Mouse (Mus musculus) cerebellum, adult 2 months (tissue): ENCODE data around the gene Sult2a7. TPM values are rescaled to one million over a fixed set of nuclear protein-coding genes. Genes with fewer than 3 reads are reported as not detected.

ENCODE experiments used
- DNase-seq, 2 experiments: peaks; one replicate each; pipeline ENCODE4 v3.0.0; 2021
- H3K27ac ChIP-seq: fragments of 200-500 bp; 2 replicates; pipeline ENCODE4 v1.5.1; 2012; ENCODE audit warnings: low read length, control low read depth, inconsistent platforms; ENCODE audit not compliant: insufficient read depth
- H3K27me3 ChIP-seq: fragments of 200-500 bp; 2 replicates; pipeline ENCODE4 v1.6.1; 2012; ENCODE audit warnings: inconsistent platforms, mild to moderate bottlenecking, low read length, moderate library complexity; ENCODE audit not compliant: control insufficient read depth, insufficient read depth
- H3K4me1 ChIP-seq: fragments of 200-500 bp; 2 replicates; pipeline ENCODE4 v1.6.1; 2011; ENCODE audit warnings: low read length; ENCODE audit not compliant: control insufficient read depth, insufficient read depth
- H3K4me3 ChIP-seq: fragments of 200-500 bp; replicated peaks from 2 replicates; pipeline ENCODE3; 2011; ENCODE audit warnings: mild to moderate bottlenecking, low read depth, low read length, control low read depth; ENCODE audit not compliant: insufficient read depth
- CTCF ChIP-seq: fragments of 200-500 bp; IDR thresholded peaks from 2 replicates; pipeline ENCODE4 v1.5.1; 2011; ENCODE audit warnings: low read depth, mild to moderate bottlenecking, control low read depth, low read length, moderate library complexity, borderline replicate concordance; ENCODE audit not compliant: insufficient read depth
- POLR2A ChIP-seq: fragments of 200-500 bp; IDR thresholded peaks from 2 replicates; pipeline ENCODE4 v1.6.1; 2011; ENCODE audit warnings: low read length, control low read depth, borderline replicate concordance; ENCODE audit not compliant: insufficient read depth
- WGBS: fragments of 180-500 bp; shearing (Covaris S2); methylation state at CpG from one replicate; pipeline ENCODE4 v1.1.7; 2018; 5-methylcytosine and 5-hydroxymethylcytosine counted together
- polyA plus RNA-seq: library from polyadenylated mRNA; depleted of rRNA; stranded (reverse); fragments of >200 nt; gene quantifications from 2 replicates; pipeline ENCODE4 v1.2.3, GENCODE M21; 2012; rRNA removed

Sult2a7 gene
- polyA plus RNA-seq, result not detected in 2 replicates

DNA sequence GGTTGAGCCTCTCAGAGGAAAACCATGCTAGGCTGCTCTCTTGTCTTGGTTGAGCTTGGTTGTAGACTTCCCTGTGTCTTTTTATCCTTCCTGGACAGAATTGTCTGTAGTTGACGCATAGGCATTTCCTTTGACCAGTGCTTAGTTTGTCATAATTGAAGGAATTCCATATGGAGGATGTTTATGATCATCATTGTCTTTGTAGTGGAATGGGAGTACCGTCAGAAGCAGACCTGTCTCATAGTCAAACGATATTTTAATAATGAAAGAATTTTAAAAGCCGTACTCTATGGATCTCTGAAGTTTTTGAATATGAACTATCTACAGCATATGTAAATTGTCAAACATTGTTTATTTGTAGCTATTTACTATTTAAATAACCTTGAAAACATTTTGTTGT lies at the start of gene Sult2a7:
Gene Sult2a7 (minus strand): TSS at position 101 of the 400 bp plus-strand sequence.
- Histone ChIP-seq H3K27me3 (no peaks in the 10 kb centered on the region), H3K27ac (no peak within 1 kb of the TSS), H3K4me3 (no peak within 1 kb of the TSS), H3K4me1 (no peaks in the 10 kb centered on the region)
- WGBS, result 81% methylated on average over 4 of the region's 4 CpGs
- DNase-seq, result no peak
- no peak for TF ChIP-seq POLR2A
- TF ChIP-seq CTCF, result no peak

DNA sequence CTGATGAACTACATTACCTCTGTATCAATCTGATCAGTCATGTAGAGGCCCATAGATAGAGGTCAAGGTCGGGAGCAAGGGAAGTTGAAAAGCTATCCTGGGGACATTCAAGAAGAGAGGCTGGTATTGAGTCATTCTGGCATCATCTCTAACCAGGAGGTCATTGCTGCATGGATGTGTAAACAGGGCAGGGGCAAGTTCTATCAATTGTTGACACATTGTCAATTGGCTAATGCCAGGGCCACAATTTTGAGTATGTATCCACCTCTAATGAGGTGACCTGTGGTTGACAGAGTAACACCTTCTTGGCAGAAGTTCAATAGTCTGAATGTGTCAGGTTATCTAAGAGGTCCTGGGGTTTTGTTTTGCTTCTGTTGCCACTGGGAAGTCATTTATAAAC lies 31.2 kb upstream of the Sult2a7 start:
- DNase-seq, result no peak
- TF ChIP-seq CTCF, result no peak
- no peak for TF ChIP-seq POLR2A
- Histone ChIP-seq H3K4me1 (no peaks in the 10 kb centered on the region), H3K27me3 (no peaks in the 10 kb centered on the region), H3K4me3 (no peak overlapping the region), H3K27ac (no peak overlapping the region)
- WGBS, result 42% methylated on average over 1 of the region's 1 CpGs

- 73% methylated on average over 1 of the region's 1 CpGs for WGBS
- no peak for DNase-seq
- Histone ChIP-seq H3K4me1 (no peaks in the 10 kb centered on the region), H3K4me3 (no peak overlapping the region), H3K27ac (no peak overlapping the region), H3K27me3 (no peaks in the 10 kb centered on the region)
- TF ChIP-seq POLR2A, result no peak
- TF ChIP-seq CTCF, result no peak
Observed at GRCm38 (mm10) chr7:14522636-14523035, 28.6 kb upstream of the Sult2a7 start.

GRCm38 (mm10) chr7:14518301-14518700 lies 24.3 kb upstream of the Sult2a7 start:
- WGBS, result 49% methylated on average over 3 of the region's 3 CpGs

DNA sequence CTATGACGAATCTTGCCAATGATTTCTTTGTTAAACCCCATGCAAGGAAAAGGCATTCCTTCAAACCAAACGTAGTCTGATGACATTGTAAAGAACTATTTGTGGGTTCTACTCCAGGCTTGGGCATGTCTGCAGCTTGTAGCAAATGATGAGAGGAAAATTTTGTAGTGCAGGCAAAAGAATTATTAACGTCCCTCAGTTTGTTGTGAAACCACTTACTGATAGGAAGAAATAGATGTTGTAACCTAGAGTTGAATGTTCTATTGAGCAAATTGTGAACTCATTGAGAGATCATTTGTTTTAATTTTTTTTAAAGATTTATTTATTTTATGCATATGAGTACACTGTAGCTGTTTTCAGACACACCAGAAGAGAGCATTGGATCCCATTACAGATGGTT lies 1.1 kb downstream of the Sult2a7 start:
- no peaks in the 10 kb centered on the region for H3K27me3 ChIP-seq
- no peak overlapping the region for H3K4me3 ChIP-seq
- DNase-seq, result no peak
- no peak overlapping the region for H3K27ac ChIP-seq
- TF ChIP-seq POLR2A (no peak), CTCF (no peak)
- no peaks in the 10 kb centered on the region for H3K4me1 ChIP-seq
- WGBS, result 67% methylated on average over 3 of the region's 3 CpGs

More at GRCm38 (mm10) chr7:14518301-14518700, 24.3 kb upstream of the Sult2a7 start:
- Histone ChIP-seq H3K4me3 (no peak overlapping the region), H3K27me3 (no peaks in the 10 kb centered on the region), H3K4me1 (no peaks in the 10 kb centered on the region), H3K27ac (no peak overlapping the region)
- TF ChIP-seq CTCF (no peak), POLR2A (no peak)
- DNase-seq, result no peak

- WGBS, result 51% methylated on average over 3 of the region's 3 CpGs
- Histone ChIP-seq H3K4me3 (no peak within 1 kb of the TSS), H3K27me3 (no peaks in the 10 kb centered on the region), H3K27ac (no peak within 1 kb of the TSS), H3K4me1 (no peaks in the 10 kb centered on the region)
- DNase-seq, result no peak
- TF ChIP-seq CTCF (no peak), POLR2A (no peak)
Observed at GRCm38 (mm10) chr7:14446534-14446933, 47.5 kb downstream of the Sult2a7 start, which contains the start of gene Sult2a8. TSS of gene Sult2a8 (minus strand) at chr7:14446769.

DNA sequence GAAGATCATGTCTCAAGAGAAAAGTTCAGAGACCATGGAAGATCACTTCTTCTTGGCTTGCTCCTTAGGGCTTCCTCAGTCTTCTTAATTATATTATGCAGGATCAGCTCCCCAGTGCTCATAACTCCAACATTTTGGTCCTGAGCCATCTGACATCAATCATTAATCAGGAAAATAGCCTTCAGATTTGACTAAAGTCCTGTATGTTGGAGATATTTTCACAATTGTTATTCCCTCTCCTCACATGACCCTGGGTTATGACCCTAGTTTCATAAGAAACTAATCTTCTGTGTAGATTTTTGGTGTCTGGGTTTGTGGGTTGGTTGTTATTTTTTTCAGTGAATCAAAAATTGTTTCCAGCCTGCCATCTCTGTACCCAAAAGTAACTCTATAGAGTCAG lies 54.4 kb downstream of the Sult2a7 start:
- Histone ChIP-seq H3K27me3 (no peaks in the 10 kb centered on the region), H3K4me3 (no peak overlapping the region), H3K27ac (no peak overlapping the region), H3K4me1 (no peaks in the 10 kb centered on the region)
- DNase-seq, result no peak
- TF ChIP-seq CTCF (no peak), POLR2A (no peak)

DNA sequence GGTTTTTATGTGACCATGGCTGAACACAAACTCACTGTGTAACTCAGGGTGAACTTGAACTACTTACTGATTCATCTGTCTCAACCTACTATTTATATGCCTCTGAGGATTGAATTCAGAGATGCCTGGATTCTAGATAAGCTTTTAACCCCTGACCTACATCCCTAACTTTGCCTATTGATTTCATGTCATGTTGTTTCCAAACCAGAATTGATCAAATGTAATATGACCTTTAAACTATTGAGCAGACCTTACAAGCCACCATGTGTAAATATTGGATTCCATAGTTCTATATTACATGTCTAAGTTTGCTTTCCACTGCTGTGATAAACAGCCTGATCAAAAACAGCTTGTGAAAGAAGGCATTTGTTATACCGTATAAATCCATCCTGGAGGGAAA lies 55.5 kb downstream of the Sult2a7 start:
- Histone ChIP-seq H3K27me3 (no peaks in the 10 kb centered on the region), H3K4me1 (no peaks in the 10 kb centered on the region), H3K4me3 (no peak overlapping the region), H3K27ac (no peak overlapping the region)
- no peak for TF ChIP-seq POLR2A
- no peak for TF ChIP-seq CTCF
- no peak for DNase-seq
- 66% methylated on average over 1 of the region's 1 CpGs for WGBS

DNA sequence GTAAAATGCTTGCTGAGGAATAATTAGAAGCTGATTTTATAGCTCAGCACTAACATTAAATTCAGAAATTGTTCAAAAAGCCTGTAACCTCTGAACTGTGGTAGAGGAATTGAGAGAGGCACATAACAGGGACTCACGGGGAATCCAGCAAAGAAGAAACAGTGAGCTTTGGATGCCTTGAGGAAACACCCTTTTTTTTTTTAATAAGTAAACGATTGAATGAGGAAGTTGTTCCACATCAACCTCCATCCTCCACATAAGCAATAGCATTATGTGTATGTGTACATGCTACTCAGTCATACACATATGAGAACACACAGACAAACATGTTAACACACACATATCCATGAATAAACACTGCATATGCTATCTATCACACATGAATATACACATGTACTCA lies 56.0 kb downstream of the Sult2a7 start:
- no peak for TF ChIP-seq CTCF
- no peak for TF ChIP-seq POLR2A
- DNase-seq, result no peak
- 86% methylated on average over 2 of the region's 2 CpGs for WGBS
- Histone ChIP-seq H3K4me1 (no peaks in the 10 kb centered on the region), H3K27me3 (no peaks in the 10 kb centered on the region), H3K4me3 (no peak overlapping the region), H3K27ac (no peak overlapping the region)

Other genes with a start within 250 kb of the Sult2a7 start
- not detected in 2 replicates for gene Sult2a6, start 239.4 kb downstream of the Sult2a7 start, polyA plus RNA-seq
- gene Obox8, start 160.7 kb downstream of the Sult2a7 start, polyA plus RNA-seq, result not detected in 2 replicates
- gene Sult2a8, start 47.5 kb downstream of the Sult2a7 start, polyA plus RNA-seq, result not detected in 2 replicates
- gene Vmn1r90, start 69.3 kb upstream of the Sult2a7 start, polyA plus RNA-seq, result 0.13 and 0.21 TPM in 2 replicates
- not detected in 2 replicates for gene Obox7, start 165.3 kb upstream of the Sult2a7 start, polyA plus RNA-seq